Mouse (Mus musculus): ENCODE measurements around the gene Faim.

Faim gene

GRCm38 (mm10) chr9:98985800-98986475 is at the start of gene Faim:
Gene Faim, plus strand, starts transcription at chr9:98986373.
- in situ Hi-C loops (cut with MseI, MboI), result no loop called here

- in situ Hi-C loops (cut with MseI, MboI), result no loop called here
These were observed 46.9 kb upstream of the Faim start for GRCm38 (mm10) chr9:98939290-98939689.

GRCm38 (mm10) chr9:98952171-98953050 is 33.8 kb upstream of the Faim start:
- in situ Hi-C loops (cut with MseI, MboI), result no loop called here

GRCm38 (mm10) chr9:98953291-98953690 is 32.9 kb upstream of the Faim start:
- in situ Hi-C loops (cut with MseI, MboI), result no loop called here

GRCm38 (mm10) chr9:98953830-98954229 is 32.3 kb upstream of the Faim start:
- in situ Hi-C loops (cut with MseI, MboI), result no loop called here

GRCm38 (mm10) chr9:98954391-98955102 is 31.6 kb upstream of the Faim start:
- in situ Hi-C loops (cut with MseI, MboI), result no loop called here

- in situ Hi-C loops (cut with MseI, MboI), result no loop called here
These were observed 31.0 kb upstream of the Faim start, which contains the start of gene Foxl2 for GRCm38 (mm10) chr9:98955103-98955715. Gene Foxl2, plus strand, starts transcription at chr9:98955288.

GRCm38 (mm10) chr9:98955716-98956224 is 30.4 kb upstream of the Faim start:
- in situ Hi-C loops (cut with MseI, MboI), result no loop called here

GRCm38 (mm10) chr9:98956591-98957381 is 29.4 kb upstream of the Faim start:
- in situ Hi-C loops (cut with MseI, MboI), result no loop called here

- in situ Hi-C loops (cut with MseI, MboI), result no loop called here
These were observed 28.3 kb upstream of the Faim start for GRCm38 (mm10) chr9:98957751-98958351.

- in situ Hi-C loops (cut with MseI, MboI), result no loop called here
These were observed 27.5 kb upstream of the Faim start for GRCm38 (mm10) chr9:98958628-98959027.

GRCm38 (mm10) chr9:98959851-98960250 is 26.3 kb upstream of the Faim start:
- in situ Hi-C loops (cut with MseI, MboI), result no loop called here

GRCm38 (mm10) chr9:98960348-98960747 is 25.8 kb upstream of the Faim start:
- in situ Hi-C loops (cut with MseI, MboI), result no loop called here

GRCm38 (mm10) chr9:98961591-98962477 is 24.3 kb upstream of the Faim start:
- in situ Hi-C loops (cut with MseI, MboI), result no loop called here

- in situ Hi-C loops (cut with MseI, MboI), result no loop called here
These were observed 23.6 kb upstream of the Faim start for GRCm38 (mm10) chr9:98962478-98963142.

GRCm38 (mm10) chr9:98963661-98964060 is 22.5 kb upstream of the Faim start:
- in situ Hi-C loops (cut with MseI, MboI), result no loop called here

GRCm38 (mm10) chr9:98965084-98965483 is 21.1 kb upstream of the Faim start:
- in situ Hi-C loops (cut with MseI, MboI), result no loop called here

- in situ Hi-C loops (cut with MseI, MboI), result no loop called here
These were observed 13.1 kb upstream of the Faim start for GRCm38 (mm10) chr9:98973101-98973521.

- in situ Hi-C loops (cut with MseI, MboI), result no loop called here
These were observed 12.6 kb upstream of the Faim start for GRCm38 (mm10) chr9:98973561-98973960.

Data from mouse trophoblast stem cell (cell line).